Mouse (Mus musculus) forebrain, embryonic 12.5 days (tissue): ENCODE measurements at regions not wholly inside any gene's neighbourhood (a gene's known extent, or its start where the extent isn't known, plus 50 kb on each side); places are given as distances from the start of the nearest gene placed in this dataset.
A peak's percentile ranks its signal among the peaks of the same experiment; 100 is the strongest.

ENCODE experiments used
- ATAC-seq: fragments of 200-750 bp; cut with Nextera tagmentation; 2 replicates; pipeline ENCODE4 v1.8.0; 2017; ENCODE audit warnings: moderate TSS enrichment; ENCODE audit not compliant: low FRiP score
- H3K27ac ChIP-seq: fragments of 300-500 bp; sonication (generic); 2 replicates; pipeline ENCODE4 v1.5.1; 2016; ENCODE audit warnings: mild to moderate bottlenecking
- H3K27me3 ChIP-seq: fragments of 300-500 bp; sonication (generic); 2 replicates; pipeline ENCODE4 v1.6.1; 2016; ENCODE audit warnings: mild to moderate bottlenecking
- H3K36me3 ChIP-seq: fragments of 300-500 bp; sonication (generic); replicated peaks from 2 replicates; pipeline ENCODE4 v1.6.1; 2016; ENCODE audit warnings: mild to moderate bottlenecking
- H3K4me1 ChIP-seq: fragments of 300-500 bp; sonication (generic); 2 replicates; pipeline ENCODE4 v1.6.1; 2016
- H3K4me2 ChIP-seq: fragments of 300-500 bp; sonication (generic); 2 replicates; pipeline ENCODE4 v1.6.1; 2016; ENCODE audit warnings: mild to moderate bottlenecking, moderate library complexity
- H3K4me3 ChIP-seq: fragments of 300-500 bp; sonication (generic); replicated peaks from 2 replicates; pipeline ENCODE4 v1.5.1; 2016; ENCODE audit warnings: mild to moderate bottlenecking
- H3K9ac ChIP-seq: fragments of 300-500 bp; sonication (generic); 2 replicates; pipeline ENCODE4 v1.6.1; 2016; ENCODE audit warnings: mild to moderate bottlenecking
- H3K9me3 ChIP-seq: fragments of 300-500 bp; sonication (generic); 2 replicates; pipeline ENCODE4 v1.6.1; 2016
- WGBS: fragments of 180-500 bp; shearing (Covaris S2); methylation state at CpG from one replicate; pipeline ENCODE4 v1.1.7; 2016; 5-methylcytosine and 5-hydroxymethylcytosine counted together

DNA sequence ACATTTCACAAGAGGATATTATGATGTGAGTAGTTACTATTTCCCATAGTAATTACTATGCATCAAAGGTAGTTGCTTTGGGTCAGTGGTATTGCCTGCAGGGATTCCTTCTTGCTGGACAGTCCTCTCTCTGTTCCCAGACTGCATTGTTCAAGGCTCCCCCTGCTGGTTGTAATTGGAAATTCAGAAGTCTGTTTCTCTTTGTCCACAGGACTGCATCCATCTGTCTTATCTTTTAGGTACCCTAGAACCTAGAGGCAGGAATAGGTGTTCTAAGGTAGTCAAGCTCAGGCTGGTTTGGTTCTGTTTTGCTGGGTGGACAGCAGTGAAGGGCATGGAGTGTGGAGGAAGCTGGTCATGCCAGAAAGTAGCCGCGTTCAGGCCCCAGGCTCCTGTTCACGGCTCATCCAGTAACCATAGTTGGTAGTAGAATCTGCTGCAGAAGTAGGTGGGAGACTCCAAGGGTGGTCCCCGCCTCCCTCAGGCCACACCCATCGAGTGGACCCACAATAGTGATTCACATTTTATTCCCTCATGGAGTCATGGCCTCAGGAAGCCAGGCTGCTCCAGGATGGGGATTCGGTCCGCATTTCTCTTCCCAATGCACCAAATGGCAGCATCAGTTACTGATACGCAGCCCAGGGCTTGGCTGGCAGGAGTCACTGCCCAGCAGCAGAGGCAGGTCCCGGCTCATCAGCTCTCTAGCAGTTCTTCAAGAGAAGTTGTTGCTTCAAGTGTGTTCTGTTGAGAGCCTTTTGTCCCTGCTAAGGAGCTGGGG, 51.7 kb upstream of the Caprin1 start:
- no peaks in the 10 kb centered on the region for H3K36me3 ChIP-seq
- H3K4me2 ChIP-seq, result no peak overlapping the region
- H3K4me3 ChIP-seq, result no peak overlapping the region
- no peak overlapping the region for H3K9ac ChIP-seq
- 80% methylated on average over 9 of the region's 9 CpGs for WGBS
- no peaks in the 10 kb centered on the region for H3K4me1 ChIP-seq
- no peak overlapping the region for H3K27ac ChIP-seq
- peak; percentile 63; the same call in 1 of the 2 replicates for ATAC-seq
- no peaks in the 10 kb centered on the region for H3K27me3 ChIP-seq
- H3K9me3 ChIP-seq, result no peaks in the 10 kb centered on the region

DNA sequence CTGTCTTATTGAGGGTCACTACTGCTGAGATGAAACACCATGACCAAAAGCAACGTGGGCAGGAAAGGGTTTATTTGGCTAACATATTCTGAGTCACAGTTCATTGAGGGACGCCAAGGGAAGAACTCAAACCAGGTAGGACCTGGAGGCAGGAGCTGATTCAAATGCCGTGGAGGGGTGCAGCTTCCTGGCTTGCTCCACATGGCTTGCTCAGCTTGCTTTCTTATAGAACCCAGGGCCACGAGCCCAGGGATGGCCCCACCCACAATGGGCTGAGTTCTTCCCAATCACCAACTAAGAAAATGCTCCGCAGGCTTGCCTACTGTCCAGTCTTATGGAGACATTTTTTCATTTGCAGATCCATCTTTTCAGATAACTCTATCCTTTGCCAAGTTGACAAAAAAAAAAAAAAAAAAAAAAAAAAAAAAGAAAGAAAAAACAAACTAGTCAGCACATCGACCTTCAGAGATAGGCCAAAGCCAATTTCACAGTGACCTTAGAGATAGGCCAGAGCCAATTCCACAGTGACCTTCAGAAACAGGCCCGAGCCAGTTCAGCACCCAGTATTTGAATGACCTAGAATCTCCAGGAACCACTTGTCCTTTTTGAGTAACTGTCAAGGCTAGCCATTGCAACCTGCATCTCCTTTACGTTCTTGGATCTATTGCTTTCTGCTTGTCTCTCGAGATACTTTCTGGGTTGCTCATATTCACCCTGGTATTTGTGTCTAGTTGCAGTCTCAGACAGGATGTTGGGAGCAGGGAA, 52.5 kb upstream of the Caprin1 start:
- H3K4me1 ChIP-seq, result no peaks in the 10 kb centered on the region
- H3K4me3 ChIP-seq, result no peak overlapping the region
- no peaks in the 10 kb centered on the region for H3K36me3 ChIP-seq
- no peak overlapping the region for H3K27ac ChIP-seq
- ATAC-seq, result no peak
- no peak overlapping the region for H3K9ac ChIP-seq
- no peaks in the 10 kb centered on the region for H3K9me3 ChIP-seq
- 87% methylated on average over 9 of the region's 9 CpGs for whole genome bisulfite sequencing
- H3K4me2 ChIP-seq, result no peak overlapping the region
- no peaks in the 10 kb centered on the region for H3K27me3 ChIP-seq

DNA sequence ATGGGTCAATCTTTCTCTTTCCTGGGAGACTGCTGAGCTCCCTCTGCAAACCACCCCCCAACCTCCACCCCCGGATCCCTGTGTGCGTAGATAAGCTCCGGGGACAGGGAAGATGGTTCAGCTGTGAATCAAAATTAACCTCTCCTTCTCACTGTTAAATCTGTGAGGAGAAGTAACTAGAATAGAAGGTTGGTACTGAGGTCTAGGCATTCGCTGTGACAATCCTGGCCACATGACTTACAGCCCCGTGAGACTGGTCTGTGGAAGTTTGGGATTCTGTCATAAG, 53.0 kb upstream of the Caprin1 start:
- H3K4me1 ChIP-seq, result no peaks in the 10 kb centered on the region
- no peak overlapping the region for H3K9ac ChIP-seq
- H3K27ac ChIP-seq, result no peak overlapping the region
- no peak overlapping the region for H3K4me3 ChIP-seq
- H3K9me3 ChIP-seq, result no peaks in the 10 kb centered on the region
- no peak overlapping the region for H3K4me2 ChIP-seq
- no peaks in the 10 kb centered on the region for H3K36me3 ChIP-seq
- no peak for ATAC-seq
- no peaks in the 10 kb centered on the region for H3K27me3 ChIP-seq
- 91% methylated on average over 5 of the region's 5 CpGs for WGBS

DNA sequence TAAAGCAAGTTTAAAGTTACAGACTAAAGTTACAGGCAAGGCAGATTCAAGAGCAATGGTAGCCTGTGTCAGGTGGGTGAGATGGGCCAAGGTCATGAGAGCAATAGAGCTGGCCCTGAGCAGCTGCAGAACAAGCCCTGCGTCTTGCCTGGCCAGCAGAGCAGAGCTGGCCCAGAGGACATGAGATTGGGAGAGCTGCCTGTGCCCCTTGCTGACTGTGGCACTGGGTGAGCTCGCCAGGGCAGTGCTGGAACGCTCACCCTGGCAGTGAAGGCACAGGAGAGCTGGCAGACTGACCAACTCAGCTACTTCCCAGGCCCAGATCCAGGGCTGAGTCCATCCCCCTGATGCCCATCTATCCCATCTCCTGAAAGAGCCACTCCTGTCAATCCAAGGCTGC, 53.7 kb upstream of the Caprin1 start:
- no peak for ATAC-seq
- H3K9ac ChIP-seq, result no peak overlapping the region
- no peaks in the 10 kb centered on the region for H3K27me3 ChIP-seq
- no peaks in the 10 kb centered on the region for H3K4me1 ChIP-seq
- no peak overlapping the region for H3K4me2 ChIP-seq
- no peaks in the 10 kb centered on the region for H3K9me3 ChIP-seq
- H3K27ac ChIP-seq, result no peak overlapping the region
- H3K36me3 ChIP-seq, result no peaks in the 10 kb centered on the region
- H3K4me3 ChIP-seq, result no peak overlapping the region
- 77% methylated on average over 3 of the region's 3 CpGs for WGBS

DNA sequence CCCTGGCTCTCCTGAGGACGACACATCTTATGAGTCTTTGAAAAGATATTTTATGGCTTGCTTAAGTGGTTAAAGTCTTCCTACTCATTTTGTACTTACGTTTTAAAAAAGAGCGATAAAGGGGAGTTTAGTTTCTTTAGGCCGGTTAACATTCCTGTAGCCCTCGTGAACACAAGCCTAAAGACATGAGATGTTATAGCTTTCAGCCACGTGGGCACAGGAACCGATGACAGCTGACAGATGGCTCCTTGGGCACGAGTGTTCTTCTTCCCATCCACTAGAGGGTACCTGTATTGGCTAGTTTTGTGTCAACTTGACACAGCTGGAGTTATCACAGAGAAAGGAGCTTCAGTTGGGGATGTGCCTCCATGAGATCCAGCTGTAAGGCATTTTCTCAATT, 63.8 kb upstream of the Caprin1 start:
- H3K4me2 ChIP-seq, result no peak overlapping the region
- no peaks in the 10 kb centered on the region for H3K4me1 ChIP-seq
- no peak overlapping the region for H3K9ac ChIP-seq
- H3K4me3 ChIP-seq, result no peak overlapping the region
- WGBS, result 86% methylated on average over 8 of the region's 8 CpGs
- no peak for ATAC-seq
- no peak overlapping the region for H3K27ac ChIP-seq
- H3K27me3 ChIP-seq, result no peaks in the 10 kb centered on the region
- H3K36me3 ChIP-seq, result no peaks in the 10 kb centered on the region
- no peaks in the 10 kb centered on the region for H3K9me3 ChIP-seq

DNA sequence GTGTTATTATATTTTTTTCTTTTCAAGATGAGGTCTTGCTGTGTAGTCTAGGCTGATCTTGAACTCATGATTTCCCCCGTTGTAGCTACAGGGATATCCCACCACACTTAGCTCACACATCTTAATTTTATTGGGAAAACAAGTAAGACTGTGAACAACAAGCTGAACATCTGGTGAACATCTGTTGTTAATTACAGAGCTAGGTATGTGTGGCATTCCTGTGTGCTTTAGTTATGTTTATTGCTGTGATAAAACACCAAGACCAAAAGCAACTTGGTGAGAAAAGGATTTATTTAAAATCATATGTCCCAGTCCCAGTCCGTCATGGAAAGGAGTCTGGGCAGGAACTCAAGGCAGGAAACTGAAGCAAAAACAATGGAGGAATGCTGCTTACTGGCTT, 66.8 kb upstream of the Caprin1 start:
- ATAC-seq, result no peak
- no peaks in the 10 kb centered on the region for H3K9me3 ChIP-seq
- 83% methylated on average over 2 of the region's 2 CpGs for WGBS
- H3K4me1 ChIP-seq, result no peaks in the 10 kb centered on the region
- no peak overlapping the region for H3K27ac ChIP-seq
- no peaks in the 10 kb centered on the region for H3K36me3 ChIP-seq
- no peak overlapping the region for H3K9ac ChIP-seq
- H3K4me3 ChIP-seq, result no peak overlapping the region
- peaks cover 2% of the 10 kb centered on the region; the same call in 1 of the 2 replicates for H3K27me3 ChIP-seq
- no peak overlapping the region for H3K4me2 ChIP-seq

DNA sequence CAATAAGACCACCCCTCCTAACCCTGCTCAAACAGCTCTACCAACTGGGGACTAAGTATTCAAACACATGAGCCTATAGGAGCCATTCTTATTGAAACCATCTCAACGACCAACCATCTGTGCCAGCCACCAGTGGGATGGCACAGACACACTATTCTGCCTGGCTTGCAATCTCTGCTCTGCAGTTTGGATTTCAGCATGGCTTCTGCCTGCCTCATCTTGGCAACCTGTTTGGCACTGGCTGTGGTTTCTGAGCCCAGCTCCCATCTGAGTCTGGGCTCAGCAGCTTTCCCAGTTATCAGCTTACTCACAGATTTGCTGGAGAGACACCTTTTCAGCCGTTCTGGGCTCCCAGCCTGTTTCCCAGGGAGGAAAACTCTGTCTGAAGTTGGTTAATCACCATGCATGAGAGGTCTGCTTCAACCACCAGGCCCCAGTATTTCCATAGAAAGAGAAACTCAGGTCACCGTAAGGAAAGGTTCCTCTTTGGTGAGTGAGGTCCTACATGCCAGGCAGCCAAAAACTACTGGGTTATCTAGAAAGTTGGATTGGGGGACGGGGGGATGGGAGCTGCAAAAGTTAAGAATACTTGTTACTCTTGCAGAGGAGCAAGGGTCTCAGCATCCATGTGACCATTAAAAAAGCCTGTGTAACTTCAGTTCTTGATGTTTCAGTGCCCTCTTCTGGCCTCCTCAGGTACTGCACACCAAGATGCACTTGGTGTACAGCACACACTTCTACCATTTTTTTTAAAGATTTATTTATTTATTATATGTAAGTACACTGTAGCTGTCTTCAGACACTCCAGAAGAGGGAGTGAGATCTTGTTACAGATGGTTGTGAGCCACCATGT, 68.1 kb upstream of the Caprin1 start:
- WGBS, result 77% methylated on average over 4 of the region's 4 CpGs
- Histone ChIP-seq H3K4me1 (no peaks in the 10 kb centered on the region), H3K9me3 (no peaks in the 10 kb centered on the region), H3K27ac (no peak overlapping the region), H3K36me3 (no peaks in the 10 kb centered on the region), H3K4me3 (no peak overlapping the region), H3K27me3 (peaks cover 3% of the 10 kb centered on the region; the same call in 1 of the 2 replicates), H3K9ac (no peak overlapping the region), H3K4me2 (no peak overlapping the region)
- ATAC-seq, result no peak

DNA sequence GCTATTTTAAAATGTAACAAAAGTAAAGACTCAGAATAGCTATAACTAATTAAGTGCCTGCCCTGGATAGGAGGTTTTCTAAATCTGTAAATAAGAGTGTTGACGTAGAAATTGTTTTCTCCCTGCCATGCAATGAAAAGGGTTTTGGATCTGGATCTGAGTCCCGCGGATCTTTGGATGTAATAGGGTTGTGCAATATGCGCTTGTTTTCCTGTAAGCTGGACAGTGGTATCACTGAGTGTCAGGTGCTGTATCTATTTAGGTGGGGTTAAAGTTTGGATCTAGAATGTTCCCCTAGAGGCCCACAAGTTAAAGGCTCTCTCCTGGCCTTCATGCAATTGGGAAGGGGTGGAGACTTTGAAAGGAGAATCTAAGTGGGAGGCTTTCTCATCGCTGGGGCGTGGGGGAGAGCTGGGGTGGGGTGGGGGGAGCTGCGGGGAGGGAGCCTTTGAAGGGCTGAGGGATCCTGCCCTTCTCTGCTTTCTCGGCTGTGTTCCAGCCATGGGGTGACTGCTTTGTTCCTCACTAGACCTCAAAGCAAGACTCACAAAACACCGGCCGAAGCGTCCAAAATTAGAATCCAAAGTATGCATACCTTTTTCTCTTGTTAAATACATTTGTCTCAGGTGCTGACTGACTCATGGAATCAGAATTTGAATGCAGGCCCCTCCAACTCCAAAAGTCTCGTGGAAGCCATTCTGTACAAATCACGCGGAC, 70.0 kb upstream of the Caprin1 start:
- H3K9ac ChIP-seq, result no peak overlapping the region
- no peak overlapping the region for H3K4me2 ChIP-seq
- H3K27ac ChIP-seq, result no peak overlapping the region
- no peaks in the 10 kb centered on the region for H3K9me3 ChIP-seq
- H3K4me3 ChIP-seq, result no peak overlapping the region
- H3K36me3 ChIP-seq, result no peaks in the 10 kb centered on the region
- WGBS, result 70% methylated on average over 14 of the region's 14 CpGs
- 0 out of 2 replicates have a peak, but pooled peaks cover 2% of the 10 kb centered on the region for H3K4me1 ChIP-seq
- ATAC-seq, result no peak
- H3K27me3 ChIP-seq, result peaks cover 3% of the 10 kb centered on the region; the same call in 1 of the 2 replicates

DNA sequence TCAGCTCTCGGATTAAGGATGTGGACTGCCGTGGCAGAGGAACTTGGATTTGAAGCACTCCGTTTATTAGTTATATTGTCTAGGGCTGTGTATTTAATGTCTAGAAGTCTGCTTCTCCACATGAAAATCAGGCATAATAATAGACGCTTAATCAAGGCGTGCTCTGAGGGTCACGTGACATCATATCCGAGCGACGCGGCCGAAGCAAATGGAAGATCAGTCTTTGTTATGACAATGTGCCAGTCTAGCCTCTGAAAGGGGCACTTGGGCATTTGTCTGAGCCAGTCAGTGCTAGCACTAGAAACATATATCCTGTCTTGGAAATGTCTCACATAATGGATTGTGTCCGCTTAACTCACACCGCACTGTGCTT, 70.5 kb upstream of the Caprin1 start:
- WGBS, result 84% methylated on average over 13 of the region's 13 CpGs
- Histone ChIP-seq H3K27ac (no peak overlapping the region), H3K36me3 (no peaks in the 10 kb centered on the region), H3K4me1 (0 out of 2 replicates have a peak, but pooled peaks cover 2% of the 10 kb centered on the region), H3K4me3 (no peak overlapping the region), H3K27me3 (peaks cover 3% of the 10 kb centered on the region; the same call in 1 of the 2 replicates), H3K9me3 (no peaks in the 10 kb centered on the region), H3K4me2 (no peak overlapping the region), H3K9ac (no peak overlapping the region)
- ATAC-seq, result no peak

DNA sequence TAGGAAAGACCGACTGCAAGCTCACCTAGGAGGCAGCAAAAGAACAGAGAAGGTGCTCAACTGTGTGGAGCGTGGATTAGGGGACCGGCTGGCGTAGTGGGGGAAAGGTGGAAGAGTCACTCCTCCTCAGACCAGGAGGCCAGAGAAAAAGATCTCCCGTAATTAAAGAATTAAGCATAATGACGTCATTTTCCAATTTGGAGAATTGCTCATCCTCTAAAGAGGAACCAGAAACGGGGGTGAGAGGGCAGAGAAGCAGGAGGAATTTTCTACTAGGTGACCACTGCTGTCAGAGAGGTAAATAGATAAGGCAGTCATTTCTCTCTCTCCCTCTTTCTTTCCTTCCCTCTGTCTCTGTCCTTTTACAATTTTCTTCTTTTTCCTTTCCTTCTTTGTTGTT, 71.2 kb upstream of the Caprin1 start:
- Histone ChIP-seq H3K4me1 (0 out of 2 replicates have a peak, but pooled peaks cover 2% of the 10 kb centered on the region), H3K9me3 (no peaks in the 10 kb centered on the region), H3K9ac (no peak overlapping the region), H3K27ac (no peak overlapping the region), H3K36me3 (no peaks in the 10 kb centered on the region), H3K4me2 (no peak overlapping the region), H3K27me3 (peaks cover 3% of the 10 kb centered on the region; the same call in 1 of the 2 replicates), H3K4me3 (no peak overlapping the region)
- WGBS, result 64% methylated on average over 7 of the region's 7 CpGs
- ATAC-seq, result no peak

DNA sequence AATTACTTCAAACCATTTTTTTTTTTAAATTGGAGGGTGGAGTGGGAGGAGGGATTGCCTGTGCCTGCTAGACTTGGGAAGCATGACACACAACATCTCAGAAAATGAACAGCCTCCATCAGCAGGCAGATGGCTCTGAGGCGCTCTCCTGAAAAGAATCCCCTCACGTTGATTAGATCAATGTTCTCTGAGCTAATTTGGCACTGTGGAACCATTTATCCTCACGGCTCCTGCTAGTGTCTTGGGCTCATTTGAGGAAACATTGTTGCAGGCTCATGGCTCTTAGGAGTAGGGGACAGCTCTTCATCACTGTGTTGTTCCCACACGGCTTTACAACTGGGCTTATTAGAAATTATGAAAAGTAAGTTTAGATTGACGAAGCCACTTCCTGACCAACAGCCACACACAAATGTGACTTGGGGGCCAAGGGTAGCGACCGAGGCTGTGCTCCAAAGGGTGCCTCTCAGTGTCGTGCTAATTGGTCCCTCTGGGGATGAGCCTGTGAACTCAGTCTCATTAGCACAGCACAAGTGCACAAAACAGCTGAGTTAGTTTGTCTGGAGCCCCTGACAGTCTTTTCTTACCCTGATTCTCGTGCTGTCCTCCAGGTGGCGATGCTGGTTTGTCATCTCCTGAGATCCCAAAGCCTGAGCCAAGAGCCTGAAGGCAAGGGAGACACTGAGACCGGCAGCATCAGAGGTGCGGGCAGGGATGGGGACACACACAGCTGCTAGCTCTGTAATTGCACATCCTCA, 74.2 kb upstream of the Caprin1 start:
- Histone ChIP-seq H3K9ac (no peak overlapping the region), H3K4me1 (0 out of 2 replicates have a peak, but pooled peaks cover 2% of the 10 kb centered on the region), H3K9me3 (no peaks in the 10 kb centered on the region), H3K27me3 (peaks cover 3% of the 10 kb centered on the region; the same call in 1 of the 2 replicates), H3K4me2 (peak overlapping the region; percentile 24), H3K27ac (0 out of 2 replicates have a peak overlapping the region, but pooled peaks have one; percentile 3), H3K36me3 (no peaks in the 10 kb centered on the region), H3K4me3 (no peak overlapping the region)
- 17% methylated on average over 12 of the region's 12 CpGs for WGBS
- ATAC-seq, result peak; percentile 86
